Mouse (Mus musculus) layer of hippocampus, adult 11-12 months (tissue): ENCODE data around the gene Cfap126.
"Not testable (repeated sequence)": the region's sequence is repeated elsewhere in the genome, so short reads cannot be mapped to it uniquely, and the experiment has no call there.

Experiments
- DNase-seq: peaks from one replicate; pipeline ENCODE4 v3.0.0; 2022; ENCODE audit warnings: low spot score

Cfap126 gene

GRCm38 (mm10) chr1:171113873-171114299 is at the start of gene Cfap126:
Cfap126 (plus strand) TSS chr1:171113918.
- DNase-seq, result peak; percentile 68

GRCm38 (mm10) chr1:171064491-171065242 is 49.1 kb upstream of the Cfap126 start, which contains the start of gene Fcgr3:
Fcgr3 (minus strand) TSS chr1:171064935.
- DNase-seq, result peak; percentile 79

- not testable (repeated sequence) for DNase-seq
Measured at GRCm38 (mm10) chr1:171065243-171065587, 48.5 kb upstream of the Cfap126 start.

- DNase-seq, result peak; percentile 38
Measured at GRCm38 (mm10) chr1:171065768-171066167, 48.0 kb upstream of the Cfap126 start.

GRCm38 (mm10) chr1:171066583-171066982 is 47.1 kb upstream of the Cfap126 start:
- not testable (repeated sequence) for DNase-seq

GRCm38 (mm10) chr1:171067928-171068327 is 45.8 kb upstream of the Cfap126 start:
- DNase-seq, result not testable (repeated sequence)

GRCm38 (mm10) chr1:171069508-171069907 is 44.2 kb upstream of the Cfap126 start:
- not testable (repeated sequence) for DNase-seq

- not testable (repeated sequence) for DNase-seq
Measured at GRCm38 (mm10) chr1:171070879-171071278, 42.8 kb upstream of the Cfap126 start.

- DNase-seq, result not testable (repeated sequence)
Measured at GRCm38 (mm10) chr1:171071726-171072125, 42.0 kb upstream of the Cfap126 start.

- DNase-seq, result not testable (repeated sequence)
Measured at GRCm38 (mm10) chr1:171072217-171072616, 41.5 kb upstream of the Cfap126 start.

GRCm38 (mm10) chr1:171074283-171074682 is 39.4 kb upstream of the Cfap126 start:
- DNase-seq, result not testable (repeated sequence)

GRCm38 (mm10) chr1:171076176-171076575 is 37.5 kb upstream of the Cfap126 start:
- DNase-seq, result not testable (repeated sequence)

GRCm38 (mm10) chr1:171077192-171077591 is 36.5 kb upstream of the Cfap126 start:
- DNase-seq, result not testable (repeated sequence)

- DNase-seq, result not testable (repeated sequence)
Measured at GRCm38 (mm10) chr1:171077955-171078354, 35.8 kb upstream of the Cfap126 start.

GRCm38 (mm10) chr1:171078419-171078818 is 35.3 kb upstream of the Cfap126 start:
- DNase-seq, result not testable (repeated sequence)

GRCm38 (mm10) chr1:171079345-171079744 is 34.4 kb upstream of the Cfap126 start:
- DNase-seq, result not testable (repeated sequence)

- DNase-seq, result not testable (repeated sequence)
Measured at GRCm38 (mm10) chr1:171079825-171080224, 33.9 kb upstream of the Cfap126 start.

- not testable (repeated sequence) for DNase-seq
Measured at GRCm38 (mm10) chr1:171081512-171082231, 32.0 kb upstream of the Cfap126 start.

GRCm38 (mm10) chr1:171085718-171086117 is 28.0 kb upstream of the Cfap126 start:
- DNase-seq, result no peak

- DNase-seq, result not testable (repeated sequence)
Measured at GRCm38 (mm10) chr1:171088237-171088869, 25.4 kb upstream of the Cfap126 start.

GRCm38 (mm10) chr1:171089891-171090290 is 23.8 kb upstream of the Cfap126 start:
- no peak for DNase-seq

- no peak for DNase-seq
Measured at GRCm38 (mm10) chr1:171090761-171091160, 23.0 kb upstream of the Cfap126 start.
